Mouse (Mus musculus): ENCODE data around the gene Psmd11. TPM values are rescaled to one million over a fixed set of nuclear protein-coding genes. Genes with fewer than 3 reads are reported as not detected.
"Not testable (repeated sequence)": the region's sequence is repeated elsewhere in the genome, so short reads cannot be mapped to it uniquely, and the experiment has no call there.

Gene Psmd11
- polyA plus RNA-seq, 1 experiment = 54.6 TPM

DNA sequence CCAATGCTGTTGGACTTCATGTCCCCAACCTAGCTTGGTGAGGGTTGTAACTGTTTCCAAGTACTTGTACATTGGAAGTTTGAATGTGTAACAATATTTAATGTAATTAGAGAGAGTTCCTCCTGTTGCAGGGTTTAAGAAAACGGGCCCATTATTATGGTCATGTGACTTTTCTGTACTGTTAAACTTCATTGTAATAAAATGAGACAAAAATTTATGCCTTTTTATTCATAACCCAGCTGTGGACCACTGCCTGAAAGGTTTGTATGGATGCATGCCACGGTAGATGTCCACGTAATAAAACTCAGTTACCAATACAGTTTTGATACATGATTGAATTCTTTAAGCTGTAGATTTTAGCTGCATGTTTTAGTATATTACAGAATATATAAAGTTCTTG lies 32.5 kb upstream of the Psmd11 start:
- H3K4me1 ChIP-seq = peaks cover 20% of the 10 kb centered on the region
- H3K9me3 ChIP-seq = no peaks in the 10 kb centered on the region
- no peak overlapping the region for H3K4me3 ChIP-seq (replicated peaks)
- H3K36me3 ChIP-seq (replicated peaks; ENCODE audit: low read length) = peaks cover 100% of the 10 kb centered on the region
- TF ChIP-seq FLI1 (IDR thresholded peaks at IDR 0.05; ENCODE audit: low read length) = no peak
- no peak for TF ChIP-seq GATA1 (IDR thresholded peaks at IDR 0.05; ENCODE audit: borderline replicate concordance, low read length)
- no peaks in the 10 kb centered on the region for H3K27me3 ChIP-seq (replicated peaks)

DNA sequence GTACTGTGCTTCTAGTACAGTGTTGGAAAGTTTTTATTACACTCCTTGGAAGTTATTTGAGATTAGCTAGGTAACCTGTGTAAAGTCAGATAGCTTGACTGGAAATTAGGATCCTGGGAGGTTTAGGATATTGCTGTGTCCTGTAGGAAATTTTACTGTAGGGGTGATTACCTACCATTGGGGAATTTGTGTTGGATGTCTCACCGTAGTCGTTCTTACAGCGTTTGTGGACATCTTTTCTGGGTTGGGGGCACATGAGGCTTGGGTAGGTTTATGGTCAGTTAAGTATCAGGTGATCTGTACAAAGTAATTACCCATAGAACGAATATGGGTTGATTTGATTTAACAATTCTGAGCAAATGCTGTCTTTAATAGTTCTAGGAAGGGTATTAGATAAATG lies 31.8 kb upstream of the Psmd11 start:
- Histone ChIP-seq H3K36me3 (replicated peaks; ENCODE audit: low read length) (peaks cover 100% of the 10 kb centered on the region), H3K4me1 (peaks cover 15% of the 10 kb centered on the region), H3K9me3 (no peaks in the 10 kb centered on the region), H3K4me3 (replicated peaks) (no peak overlapping the region), H3K27me3 (replicated peaks) (no peaks in the 10 kb centered on the region)
- no peak for TF ChIP-seq FLI1 (IDR thresholded peaks at IDR 0.05; ENCODE audit: low read length)
- no peak for TF ChIP-seq GATA1 (IDR thresholded peaks at IDR 0.05; ENCODE audit: borderline replicate concordance, low read length)

- H3K4me1 ChIP-seq; H3K9me3 ChIP-seq; H3K27me3 ChIP-seq (replicated peaks); H3K4me3 ChIP-seq (replicated peaks): not testable (repeated sequence)
- H3K36me3 ChIP-seq (replicated peaks; ENCODE audit: low read length) = peaks cover 89% of the 10 kb centered on the region
Measured at GRCm38 (mm10) chr11:80407878-80408277, 20.5 kb upstream of the Psmd11 start.

DNA sequence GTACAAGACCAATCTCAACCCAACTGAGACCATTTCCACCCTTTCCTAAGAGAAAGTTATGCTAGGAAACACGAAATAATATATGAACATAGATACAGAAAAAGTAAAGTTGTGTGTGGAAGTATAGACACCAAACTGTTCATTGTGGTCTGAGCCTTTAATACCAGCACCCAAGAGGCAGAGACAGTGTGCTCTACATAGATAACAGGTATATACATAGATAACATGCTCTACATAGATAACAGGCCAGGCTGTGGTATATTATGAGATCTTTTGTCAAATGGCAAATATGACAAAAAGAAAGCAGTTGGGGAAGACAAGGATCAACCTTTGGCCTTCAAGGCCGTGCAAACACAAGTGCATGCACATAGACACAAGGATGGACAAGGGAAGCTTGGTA lies 18.0 kb upstream of the Psmd11 start:
- no peak overlapping the region for H3K4me3 ChIP-seq (replicated peaks)
- no peaks in the 10 kb centered on the region for H3K27me3 ChIP-seq (replicated peaks)
- TF ChIP-seq FLI1 (IDR thresholded peaks at IDR 0.05; ENCODE audit: low read length) (no peak), GATA1 (IDR thresholded peaks at IDR 0.05; ENCODE audit: borderline replicate concordance, low read length) (no peak)
- H3K4me1 ChIP-seq = no peaks in the 10 kb centered on the region
- no peaks in the 10 kb centered on the region for H3K9me3 ChIP-seq
- peaks cover 89% of the 10 kb centered on the region for H3K36me3 ChIP-seq (replicated peaks; ENCODE audit: low read length)

- Histone ChIP-seq H3K36me3 (replicated peaks; ENCODE audit: low read length) (peaks cover 46% of the 10 kb centered on the region), H3K9me3 (peaks cover 6% of the 10 kb centered on the region), H3K4me1 (peaks cover 25% of the 10 kb centered on the region), H3K27me3 (replicated peaks) (no peaks in the 10 kb centered on the region), H3K4me3 (replicated peaks) (no peak overlapping the region)
- TF ChIP-seq GATA1 (IDR thresholded peaks at IDR 0.05; ENCODE audit: borderline replicate concordance, low read length) (no peak), FLI1 (IDR thresholded peaks at IDR 0.05; ENCODE audit: low read length) (no peak)
Measured at GRCm38 (mm10) chr11:80417085-80417484, 11.3 kb upstream of the Psmd11 start.

GRCm38 (mm10) chr11:80419743-80420142 lies 8.7 kb upstream of the Psmd11 start:
- peak overlapping the region; percentile 17 for H3K4me3 ChIP-seq (replicated peaks)
- TF ChIP-seq FLI1 (IDR thresholded peaks at IDR 0.05; ENCODE audit: low read length) (no peak), GATA1 (IDR thresholded peaks at IDR 0.05; ENCODE audit: borderline replicate concordance, low read length) (no peak)
- peaks cover 6% of the 10 kb centered on the region for H3K9me3 ChIP-seq
- peaks cover 26% of the 10 kb centered on the region for H3K36me3 ChIP-seq (replicated peaks; ENCODE audit: low read length)
- H3K4me1 ChIP-seq = peaks cover 32% of the 10 kb centered on the region
- no peaks in the 10 kb centered on the region for H3K27me3 ChIP-seq (replicated peaks)

DNA sequence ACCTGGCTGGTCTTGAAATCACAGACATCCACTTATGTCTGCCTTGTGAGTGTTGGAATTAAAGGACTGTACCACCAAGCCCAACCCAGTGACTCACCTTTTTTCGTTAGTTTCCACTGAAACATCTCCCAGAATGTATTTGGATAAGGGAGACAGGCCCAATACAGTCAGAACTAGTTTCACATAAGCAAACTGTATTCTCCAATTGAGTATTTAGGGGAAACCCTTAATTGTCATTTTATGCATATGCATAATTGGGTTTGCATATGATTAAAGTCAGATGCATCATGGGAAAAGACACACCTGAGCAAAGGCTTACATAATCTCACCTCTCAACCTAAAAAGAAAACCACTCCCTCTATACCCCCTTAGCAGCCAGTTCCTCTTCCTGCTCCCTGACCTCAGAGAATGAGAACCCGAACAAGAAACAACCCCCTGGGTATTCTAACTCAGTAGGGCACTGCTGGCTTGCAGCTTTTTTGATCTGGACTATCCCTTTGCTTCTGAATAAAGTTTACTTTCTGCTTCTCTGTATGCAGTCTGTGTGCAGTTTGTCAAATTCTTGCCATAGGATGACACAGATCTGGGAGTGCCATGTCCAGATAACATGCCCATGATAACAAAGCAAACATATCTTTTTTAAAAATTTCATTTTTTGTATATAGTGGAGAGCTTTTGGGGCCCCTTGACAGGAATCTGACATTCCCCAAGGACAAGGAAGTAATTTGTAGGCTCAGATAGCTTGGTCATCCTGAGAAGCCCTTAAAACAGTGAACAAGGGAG lies 8.0 kb upstream of the Psmd11 start:
- no peak overlapping the region for H3K4me3 ChIP-seq (replicated peaks)
- H3K36me3 ChIP-seq (replicated peaks; ENCODE audit: low read length) = peaks cover 19% of the 10 kb centered on the region
- H3K4me1 ChIP-seq = peaks cover 39% of the 10 kb centered on the region
- H3K27me3 ChIP-seq (replicated peaks) = no peaks in the 10 kb centered on the region
- TF ChIP-seq GATA1 (IDR thresholded peaks at IDR 0.05; ENCODE audit: borderline replicate concordance, low read length) (no peak), FLI1 (IDR thresholded peaks at IDR 0.05; ENCODE audit: low read length) (no peak)
- H3K9me3 ChIP-seq = peaks cover 6% of the 10 kb centered on the region

GRCm38 (mm10) chr11:80421421-80422047 lies 6.9 kb upstream of the Psmd11 start:
- no peak overlapping the region for H3K4me3 ChIP-seq (replicated peaks)
- no peaks in the 10 kb centered on the region for H3K27me3 ChIP-seq (replicated peaks)
- peaks cover 8% of the 10 kb centered on the region for H3K36me3 ChIP-seq (replicated peaks; ENCODE audit: low read length)
- peaks cover 42% of the 10 kb centered on the region for H3K4me1 ChIP-seq
- TF ChIP-seq FLI1 (IDR thresholded peaks at IDR 0.05; ENCODE audit: low read length) (no peak), GATA1 (IDR thresholded peaks at IDR 0.05; ENCODE audit: borderline replicate concordance, low read length) (no peak)
- H3K9me3 ChIP-seq = peaks cover 6% of the 10 kb centered on the region

- H3K4me3 ChIP-seq (replicated peaks) = no peak overlapping the region
Measured at GRCm38 (mm10) chr11:80424691-80425090, 3.7 kb upstream of the Psmd11 start.

GRCm38 (mm10) chr11:80425247-80425778 lies 3.1 kb upstream of the Psmd11 start:
- no peaks in the 10 kb centered on the region for H3K9me3 ChIP-seq
- TF ChIP-seq GATA1 (IDR thresholded peaks at IDR 0.05; ENCODE audit: borderline replicate concordance, low read length) (no peak), FLI1 (IDR thresholded peaks at IDR 0.05; ENCODE audit: low read length) (no peak)
- H3K27me3 ChIP-seq (replicated peaks) = no peaks in the 10 kb centered on the region
- peaks cover 39% of the 10 kb centered on the region for H3K4me1 ChIP-seq
- H3K4me3 ChIP-seq (replicated peaks) = no peak overlapping the region
- H3K36me3 ChIP-seq (replicated peaks; ENCODE audit: low read length) = no peaks in the 10 kb centered on the region

More at GRCm38 (mm10) chr11:80424691-80425090, 3.7 kb upstream of the Psmd11 start:
- Histone ChIP-seq H3K27me3 (replicated peaks) (no peaks in the 10 kb centered on the region), H3K36me3 (replicated peaks; ENCODE audit: low read length) (no peaks in the 10 kb centered on the region), H3K9me3 (no peaks in the 10 kb centered on the region), H3K4me1 (peaks cover 42% of the 10 kb centered on the region)
- TF ChIP-seq GATA1 (IDR thresholded peaks at IDR 0.05; ENCODE audit: borderline replicate concordance, low read length) (no peak), FLI1 (IDR thresholded peaks at IDR 0.05; ENCODE audit: low read length) (no peak)

GRCm38 (mm10) chr11:80426029-80426813 lies 2.2 kb upstream of the Psmd11 start:
- H3K9me3 ChIP-seq; H3K36me3 ChIP-seq (replicated peaks; ENCODE audit: low read length); H3K27me3 ChIP-seq (replicated peaks); H3K4me3 ChIP-seq (replicated peaks): not testable (repeated sequence)
- peaks cover 30% of the 10 kb centered on the region for H3K4me1 ChIP-seq

Measured in megakaryocyte, embryonic 14.5 days (primary cell).